Mouse (Mus musculus) neural tube, embryonic 12.5 days (tissue): ENCODE measurements at regions not wholly inside any gene's neighbourhood (a gene's known extent, or its start where the extent isn't known, plus 50 kb on each side); places are given as distances from the start of the nearest gene placed in this dataset.

Experiments
- ATAC-seq: fragments of 200-750 bp; cut with Nextera tagmentation; 2 replicates; pipeline ENCODE4 v1.8.0; 2017; ENCODE audit warnings: low read depth, mild to moderate bottlenecking, moderate TSS enrichment, moderate library complexity; ENCODE audit not compliant: low FRiP score
- H3K27ac ChIP-seq: fragments of 300-500 bp; sonication (generic); 2 replicates; pipeline ENCODE4 v1.5.1; 2016
- H3K27me3 ChIP-seq: fragments of 300-500 bp; sonication (generic); replicated peaks from 2 replicates; pipeline ENCODE4 v1.6.1; 2016; ENCODE audit warnings: mild to moderate bottlenecking
- H3K36me3 ChIP-seq: fragments of 300-500 bp; sonication (generic); 2 replicates; pipeline ENCODE4 v1.6.1; 2016; ENCODE audit warnings: mild to moderate bottlenecking
- H3K4me1 ChIP-seq: fragments of 300-500 bp; sonication (generic); 2 replicates; pipeline ENCODE4 v1.6.1; 2016
- H3K4me2 ChIP-seq: fragments of 300-500 bp; sonication (generic); replicated peaks from 2 replicates; pipeline ENCODE4 v1.6.1; 2016; ENCODE audit warnings: mild to moderate bottlenecking
- H3K4me3 ChIP-seq: fragments of 300-500 bp; sonication (generic); 2 replicates; pipeline ENCODE4 v1.5.1; 2016
- H3K9ac ChIP-seq: fragments of 300-500 bp; sonication (generic); 2 replicates; pipeline ENCODE4 v1.6.1; 2016; ENCODE audit warnings: mild to moderate bottlenecking
- H3K9me3 ChIP-seq: fragments of 300-500 bp; sonication (generic); 2 replicates; pipeline ENCODE4 v1.6.1; 2016; ENCODE audit warnings: mild to moderate bottlenecking
- WGBS: fragments of 180-500 bp; shearing (Covaris S2); methylation state at CpG from one replicate; pipeline ENCODE4 v1.1.7; 2016; 5-methylcytosine and 5-hydroxymethylcytosine counted together

DNA sequence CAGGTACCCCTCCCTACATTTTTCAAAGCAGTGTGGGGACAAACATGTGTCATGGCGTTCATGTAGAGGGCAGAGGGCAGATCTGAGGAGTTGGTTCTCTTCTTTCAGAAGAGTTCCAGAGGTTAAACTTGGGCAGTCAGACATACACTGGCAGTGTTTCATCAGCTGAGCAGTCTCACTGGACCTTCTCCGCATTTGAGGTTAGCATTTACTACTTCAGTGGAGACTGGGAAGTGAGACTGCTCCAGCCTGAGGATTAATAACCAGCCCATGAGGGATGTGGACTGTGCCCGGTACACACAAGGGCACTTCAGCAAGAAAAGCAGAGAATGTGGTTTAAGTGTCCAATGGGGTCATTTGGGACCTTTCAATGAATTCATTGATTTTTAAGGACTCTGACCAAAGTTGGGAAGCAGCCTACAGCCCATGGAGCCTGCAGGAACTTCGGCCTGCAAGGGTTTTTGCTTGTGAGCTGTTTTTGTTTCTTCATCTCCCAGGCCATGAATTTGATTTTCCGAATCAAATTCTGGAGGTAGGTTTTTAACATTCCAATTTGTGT is 166.6 kb downstream of the Rab11fip4 start:
- WGBS = 88% methylated on average over 5 of the region's 5 CpGs
- Histone ChIP-seq H3K4me2 (no peak overlapping the region), H3K27me3 (no peaks in the 10 kb centered on the region), H3K4me1 (no peaks in the 10 kb centered on the region), H3K4me3 (no peak overlapping the region), H3K27ac (no peak overlapping the region), H3K9me3 (no peaks in the 10 kb centered on the region), H3K9ac (no peak overlapping the region), H3K36me3 (no peaks in the 10 kb centered on the region)
- no peak for ATAC-seq

- WGBS = 86% methylated on average over 9 of the region's 9 CpGs
- no peaks in the 10 kb centered on the region for H3K4me1 ChIP-seq
- H3K36me3 ChIP-seq = no peaks in the 10 kb centered on the region
- no peak overlapping the region for H3K4me2 ChIP-seq
- no peaks in the 10 kb centered on the region for H3K9me3 ChIP-seq
- no peak overlapping the region for H3K4me3 ChIP-seq
- no peak overlapping the region for H3K27ac ChIP-seq
- no peak overlapping the region for H3K9ac ChIP-seq
- H3K27me3 ChIP-seq = no peaks in the 10 kb centered on the region
- no peak for ATAC-seq
These were observed 165.4 kb downstream of the Rab11fip4 start for GRCm38 (mm10) chr11:79756305-79756846.

GRCm38 (mm10) chr11:79753491-79753890 is 162.5 kb downstream of the Rab11fip4 start:
- H3K27ac ChIP-seq = no peak overlapping the region
- no peak overlapping the region for H3K9ac ChIP-seq
- no peak overlapping the region for H3K4me3 ChIP-seq
- H3K4me1 ChIP-seq = no peaks in the 10 kb centered on the region
- no peaks in the 10 kb centered on the region for H3K36me3 ChIP-seq
- WGBS = 87% methylated on average over 2 of the region's 2 CpGs
- no peak overlapping the region for H3K4me2 ChIP-seq
- H3K27me3 ChIP-seq = no peaks in the 10 kb centered on the region
- H3K9me3 ChIP-seq = no peaks in the 10 kb centered on the region
- no peak for ATAC-seq

DNA sequence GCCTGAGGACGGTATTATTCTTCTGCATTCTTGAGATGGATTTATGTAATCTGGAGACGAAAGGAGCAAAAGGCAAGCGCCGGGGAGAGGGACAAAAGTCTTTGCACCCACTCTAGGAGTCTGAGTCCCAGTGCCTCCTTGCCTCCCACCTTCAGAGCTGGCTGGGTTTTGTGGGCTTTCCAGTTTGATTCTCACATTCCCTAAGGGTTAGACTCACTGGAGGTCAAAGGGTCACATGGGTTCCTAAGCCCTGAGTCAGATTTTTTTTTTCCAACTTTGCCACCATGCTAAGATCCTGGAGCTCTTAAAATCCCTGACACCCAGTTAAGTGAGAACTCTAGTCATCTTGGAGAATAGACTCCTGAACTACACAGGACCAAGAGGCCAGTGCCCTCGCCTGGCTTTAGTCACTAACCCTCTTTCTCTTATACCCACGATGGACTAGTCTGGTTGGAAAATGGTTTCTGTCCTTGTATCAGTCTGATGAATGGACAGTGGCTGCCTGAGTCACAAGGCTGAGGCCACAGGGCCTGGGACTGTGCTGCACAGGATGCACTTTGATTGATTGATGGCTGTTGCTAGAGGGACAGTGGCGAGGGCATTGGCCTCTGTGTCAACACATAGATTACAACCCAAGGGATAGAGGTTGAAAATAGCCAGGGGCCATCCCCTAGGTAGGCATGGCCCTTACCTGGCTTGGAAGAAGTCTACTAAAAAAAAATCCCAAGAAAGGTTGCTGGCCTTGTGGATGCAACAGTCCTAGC is 161.9 kb downstream of the Rab11fip4 start:
- no peaks in the 10 kb centered on the region for H3K36me3 ChIP-seq
- no peaks in the 10 kb centered on the region for H3K9me3 ChIP-seq
- ATAC-seq = no peak
- no peaks in the 10 kb centered on the region for H3K4me1 ChIP-seq
- H3K4me3 ChIP-seq = no peak overlapping the region
- H3K27me3 ChIP-seq = no peaks in the 10 kb centered on the region
- H3K9ac ChIP-seq = no peak overlapping the region
- 48% methylated on average over 7 of the region's 7 CpGs for WGBS
- H3K27ac ChIP-seq = no peak overlapping the region
- H3K4me2 ChIP-seq = no peak overlapping the region

DNA sequence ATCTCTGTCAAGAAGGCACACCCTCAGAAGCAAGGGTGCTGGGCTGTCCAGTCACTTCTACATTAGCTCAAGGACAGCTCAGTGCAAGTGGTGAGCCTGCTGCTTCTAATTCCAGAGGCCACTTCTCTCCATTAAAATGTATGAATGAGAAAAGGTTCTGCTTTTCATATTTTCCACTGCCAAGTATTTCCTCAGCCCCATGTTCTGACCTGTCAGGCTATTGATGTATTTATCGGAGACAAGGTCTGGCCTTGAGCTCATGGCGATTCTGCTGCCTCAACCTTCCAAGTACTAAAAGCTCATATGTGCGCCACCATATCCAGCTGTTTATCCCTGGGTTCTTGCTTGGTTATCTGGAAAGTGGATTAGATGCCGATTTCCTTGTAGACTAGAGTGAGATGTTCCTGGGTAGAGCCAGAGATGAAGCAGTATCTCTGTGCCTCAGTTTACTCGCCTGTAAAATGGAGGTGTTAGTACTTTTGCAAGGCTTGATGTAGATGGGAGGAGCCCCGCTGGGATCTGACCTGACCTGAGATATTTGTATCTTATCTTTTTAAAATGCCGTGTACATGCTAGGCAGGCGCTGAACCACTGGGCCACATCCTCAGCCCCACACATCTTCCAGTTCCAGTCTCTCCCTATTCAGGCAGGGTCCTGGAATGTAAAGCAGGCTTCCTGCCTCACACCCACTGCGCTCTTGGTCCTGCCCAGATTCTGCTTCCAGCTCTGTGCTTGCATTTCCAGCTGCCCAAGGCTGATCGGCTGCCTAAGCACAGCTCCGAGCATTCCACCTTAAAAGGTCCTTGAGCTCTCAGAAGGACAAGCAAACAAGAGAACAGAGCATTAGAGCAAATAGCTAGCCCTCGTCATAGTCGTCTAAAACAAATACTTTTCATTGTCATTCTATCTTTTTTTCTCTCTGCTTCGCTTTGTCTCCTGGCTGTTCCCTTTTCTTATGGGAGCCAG is 161.0 kb downstream of the Rab11fip4 start:
- Histone ChIP-seq H3K4me3 (no peak overlapping the region), H3K9me3 (no peaks in the 10 kb centered on the region), H3K36me3 (no peaks in the 10 kb centered on the region), H3K27ac (no peak overlapping the region), H3K27me3 (no peaks in the 10 kb centered on the region), H3K9ac (no peak overlapping the region), H3K4me2 (no peak overlapping the region), H3K4me1 (no peaks in the 10 kb centered on the region)
- 64% methylated on average over 14 of the region's 14 CpGs for WGBS
- ATAC-seq = no peak

- WGBS = 88% methylated on average over 2 of the region's 2 CpGs
- no peaks in the 10 kb centered on the region for H3K4me1 ChIP-seq
- H3K4me3 ChIP-seq = no peak overlapping the region
- H3K9me3 ChIP-seq = no peaks in the 10 kb centered on the region
- ATAC-seq = no peak
- no peak overlapping the region for H3K9ac ChIP-seq
- H3K36me3 ChIP-seq = no peaks in the 10 kb centered on the region
- no peak overlapping the region for H3K4me2 ChIP-seq
- H3K27me3 ChIP-seq = no peaks in the 10 kb centered on the region
- H3K27ac ChIP-seq = no peak overlapping the region
These were observed 159.9 kb downstream of the Rab11fip4 start for GRCm38 (mm10) chr11:79750943-79751342.

- no peak overlapping the region for H3K4me3 ChIP-seq
- no peaks in the 10 kb centered on the region for H3K4me1 ChIP-seq
- no peak overlapping the region for H3K4me2 ChIP-seq
- H3K27me3 ChIP-seq = no peaks in the 10 kb centered on the region
- H3K9ac ChIP-seq = no peak overlapping the region
- ATAC-seq = no peak
- no peaks in the 10 kb centered on the region for H3K9me3 ChIP-seq
- H3K36me3 ChIP-seq = no peaks in the 10 kb centered on the region
- WGBS = 79% methylated on average over 7 of the region's 7 CpGs
- H3K27ac ChIP-seq = no peak overlapping the region
These were observed 158.9 kb downstream of the Rab11fip4 start for GRCm38 (mm10) chr11:79749755-79750434.

DNA sequence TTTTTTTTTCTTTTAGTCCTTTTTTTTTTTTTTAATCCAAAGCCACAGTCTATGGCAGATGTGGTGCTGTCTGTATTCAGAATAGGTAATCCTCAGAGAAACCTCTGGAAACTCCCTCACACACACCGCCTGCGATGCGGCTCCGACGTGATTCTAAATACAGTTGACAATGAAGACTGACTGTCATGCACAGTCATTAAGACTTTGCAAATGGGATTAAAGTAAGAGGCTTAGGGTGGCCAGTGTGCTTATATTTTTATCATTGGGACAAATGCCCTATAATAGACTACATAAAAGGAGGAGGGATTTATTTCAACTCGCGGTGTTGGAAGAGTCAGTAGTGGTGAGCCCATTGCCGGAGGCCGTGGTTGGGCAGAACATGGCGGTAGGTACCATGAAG is 158.1 kb downstream of the Rab11fip4 start:
- no peak for ATAC-seq
- Histone ChIP-seq H3K4me1 (no peaks in the 10 kb centered on the region), H3K4me3 (no peak overlapping the region), H3K27me3 (no peaks in the 10 kb centered on the region), H3K4me2 (no peak overlapping the region), H3K27ac (no peak overlapping the region), H3K36me3 (no peaks in the 10 kb centered on the region), H3K9me3 (no peaks in the 10 kb centered on the region), H3K9ac (no peak overlapping the region)
- WGBS = 98% methylated on average over 10 of the region's 10 CpGs

DNA sequence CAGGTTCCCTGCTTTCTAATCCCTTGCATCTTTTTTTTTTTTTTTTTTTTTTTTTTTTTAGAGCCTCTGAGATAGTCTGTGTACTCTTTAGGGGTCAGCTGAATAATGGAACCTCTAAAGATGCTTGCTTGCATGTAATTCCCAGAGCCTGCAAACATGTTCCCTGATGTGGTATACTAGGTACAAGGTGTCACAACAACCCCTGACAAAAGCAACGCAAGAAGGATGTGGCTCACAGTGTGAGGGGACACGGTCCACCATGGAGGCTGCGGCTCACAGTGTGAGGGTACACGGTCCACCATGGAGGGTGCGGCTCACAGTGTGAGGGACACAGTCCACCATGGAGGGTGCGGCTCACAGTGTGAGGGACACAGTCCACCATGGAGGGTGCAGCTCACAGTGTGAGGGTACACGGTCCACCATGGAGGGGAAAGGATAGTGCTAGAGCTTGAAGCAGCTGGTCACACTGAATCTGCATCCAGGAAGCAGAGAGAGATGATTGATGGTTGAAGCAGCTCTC is 157.7 kb downstream of the Rab11fip4 start:
- Histone ChIP-seq H3K27ac (no peak overlapping the region), H3K36me3 (no peaks in the 10 kb centered on the region), H3K4me3 (no peak overlapping the region), H3K9ac (no peak overlapping the region), H3K4me1 (no peaks in the 10 kb centered on the region), H3K4me2 (no peak overlapping the region), H3K9me3 (no peaks in the 10 kb centered on the region), H3K27me3 (no peaks in the 10 kb centered on the region)
- 95% methylated on average over 7 of the region's 7 CpGs for WGBS
- ATAC-seq = no peak

DNA sequence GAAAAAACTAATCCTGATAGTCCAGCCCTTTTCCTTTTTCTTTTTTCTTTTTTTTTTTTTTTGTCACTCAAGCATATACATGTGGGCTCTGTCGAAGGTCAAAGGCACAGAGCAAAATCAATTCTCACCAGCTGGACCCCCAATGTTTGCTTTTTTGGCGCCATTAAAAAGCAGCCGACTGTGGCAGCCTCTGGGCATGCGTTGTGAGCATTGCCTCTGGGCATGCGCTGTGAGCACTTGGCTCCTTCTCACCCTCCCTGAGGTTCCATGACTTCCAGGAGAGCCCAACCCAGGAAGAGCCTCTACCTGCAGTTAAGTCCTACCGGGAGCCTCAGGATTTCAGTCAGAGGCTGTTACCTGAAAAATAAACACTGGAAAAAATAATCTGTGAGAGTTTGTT is 156.8 kb downstream of the Rab11fip4 start:
- Histone ChIP-seq H3K9ac (no peak overlapping the region), H3K4me3 (no peak overlapping the region), H3K36me3 (no peaks in the 10 kb centered on the region), H3K27me3 (no peaks in the 10 kb centered on the region), H3K4me1 (no peaks in the 10 kb centered on the region), H3K9me3 (no peaks in the 10 kb centered on the region), H3K27ac (no peak overlapping the region), H3K4me2 (no peak overlapping the region)
- ATAC-seq = no peak
- WGBS = 77% methylated on average over 6 of the region's 6 CpGs
